Mouse (Mus musculus) heart, embryonic 10.5 days (tissue): ENCODE data around the gene Hoxc10. TPM values are rescaled to one million over a fixed set of nuclear protein-coding genes. Genes with fewer than 3 reads are reported as not detected.

Source experiments
- DNase-seq: peaks from one replicate; pipeline ENCODE4 v3.0.0-alpha.2; 2017; ENCODE audit warnings: low spot score
- H3K27ac ChIP-seq: fragments of 300-500 bp; sonication (generic); 2 replicates; pipeline ENCODE4 v1.5.1; 2016; ENCODE audit warnings: mild to moderate bottlenecking
- H3K27me3 ChIP-seq: fragments of 300-500 bp; sonication (generic); 2 replicates; pipeline ENCODE4 v1.6.1; 2016; ENCODE audit warnings: mild to moderate bottlenecking; ENCODE audit not compliant: poor library complexity, insufficient read depth, severe bottlenecking
- H3K36me3 ChIP-seq: fragments of 300-500 bp; sonication (generic); 2 replicates; pipeline ENCODE4 v1.6.1; 2016; ENCODE audit warnings: mild to moderate bottlenecking, moderate library complexity
- H3K4me1 ChIP-seq: fragments of 300-500 bp; sonication (generic); 2 replicates; pipeline ENCODE4 v1.6.1; 2016; ENCODE audit warnings: mild to moderate bottlenecking
- H3K4me3 ChIP-seq: fragments of 300-500 bp; sonication (generic); 2 replicates; pipeline ENCODE4 v1.5.1; 2016; ENCODE audit warnings: mild to moderate bottlenecking, moderate library complexity
- H3K9me3 ChIP-seq: fragments of 300-500 bp; sonication (generic); 2 replicates; pipeline ENCODE4 v1.6.1; 2016; ENCODE audit warnings: mild to moderate bottlenecking, moderate library complexity
- WGBS: fragments of 180-500 bp; shearing (Covaris S2); methylation state at CpG from one replicate; pipeline ENCODE4 v1.1.7; 2016; 5-methylcytosine and 5-hydroxymethylcytosine counted together
- polyA plus RNA-seq: library from polyadenylated mRNA; unstranded; fragments of >200 nt; fragmentation: Nextera tagmentation; extraction: Ambion mirVana; gene quantifications from 2 replicates; pipeline ENCODE4 v1.2.1, GENCODE M21; 2016

The Hoxc10 gene
- polyA plus RNA-seq, 1 experiment from 2014 or later: 0.62 TPM

DNA sequence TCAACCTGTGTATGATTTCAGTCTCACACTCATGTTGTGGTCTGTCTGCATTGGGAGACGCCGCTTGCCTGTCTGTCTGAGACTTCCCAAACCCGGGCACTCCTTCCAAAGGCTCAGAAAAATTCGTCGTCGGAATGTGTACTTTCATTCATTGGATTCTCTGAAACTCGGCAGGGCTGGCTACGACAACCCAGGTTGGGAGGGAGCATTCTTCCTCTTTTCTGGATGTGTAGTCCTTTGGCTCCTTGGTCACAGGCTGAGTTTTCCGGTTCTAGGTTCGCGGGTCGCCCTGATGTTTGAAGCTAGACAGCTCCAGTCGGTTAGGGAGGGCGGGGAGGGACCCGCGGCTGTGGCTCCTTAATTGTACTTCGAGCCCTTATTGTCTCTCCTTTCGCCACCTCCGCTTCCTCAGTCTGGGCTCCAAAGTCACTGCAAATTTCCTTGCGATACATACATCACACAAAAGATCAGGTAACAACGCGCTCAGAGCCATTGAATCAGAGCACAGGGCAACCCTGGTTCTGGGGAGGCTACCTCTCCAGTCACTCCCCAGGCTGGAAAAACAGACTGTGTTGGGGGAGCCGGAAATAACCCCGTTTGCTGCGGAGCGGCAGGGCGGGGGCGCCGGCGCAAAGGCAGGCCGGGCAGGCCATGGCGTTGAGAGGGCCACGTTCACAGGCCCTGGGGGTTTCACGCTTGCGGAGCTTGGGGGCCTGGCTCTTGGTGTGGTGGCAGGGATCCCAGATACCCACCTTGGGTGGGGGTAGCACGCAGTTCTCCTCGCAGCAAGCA lies 10.2 kb downstream of the Hoxc10 start:
- Histone ChIP-seq H3K27me3 (peaks cover 100% of the 10 kb centered on the region), H3K27ac (no peak overlapping the region), H3K9me3 (no peaks in the 10 kb centered on the region), H3K4me1 (peaks cover 12% of the 10 kb centered on the region), H3K36me3 (no peaks in the 10 kb centered on the region), H3K4me3 (peak overlapping the region; percentile 41)
- DNase-seq: no peak
- WGBS: 1% methylated on average over 37 of the region's 37 CpGs

DNA sequence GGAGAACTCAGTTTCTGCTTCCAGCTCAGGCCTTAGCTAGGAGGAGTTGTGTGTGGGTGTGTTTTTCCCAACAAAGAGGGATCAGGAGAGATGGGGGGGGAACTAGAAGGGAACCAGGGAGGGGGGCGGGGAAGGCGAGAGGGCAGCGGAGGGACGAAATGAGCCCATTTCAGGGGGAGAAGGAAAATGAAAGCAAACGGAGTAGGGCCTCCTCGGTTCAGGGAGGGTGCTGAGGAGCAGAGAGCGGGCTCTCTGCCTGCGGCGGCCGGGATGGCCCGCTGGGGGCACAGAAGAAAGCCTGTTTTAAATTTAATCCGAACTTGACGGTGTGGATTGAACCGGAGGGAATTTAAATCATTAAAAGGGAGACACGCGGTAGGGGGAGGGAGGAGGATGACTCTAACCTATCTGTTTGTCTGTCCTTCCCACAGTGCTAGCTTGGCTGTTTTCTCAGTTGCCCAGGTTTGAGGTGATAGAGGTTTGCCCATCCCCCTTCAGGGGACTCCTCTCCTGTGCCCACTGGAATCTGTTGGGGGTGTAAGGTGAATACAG lies 10.9 kb downstream of the Hoxc10 start:
- Histone ChIP-seq H3K4me3 (peak overlapping the region; percentile 41), H3K27ac (no peak overlapping the region), H3K27me3 (peaks cover 100% of the 10 kb centered on the region), H3K4me1 (peaks cover 16% of the 10 kb centered on the region), H3K9me3 (no peaks in the 10 kb centered on the region), H3K36me3 (no peaks in the 10 kb centered on the region)
- DNase-seq: no peak
- WGBS: under 1% methylated on average over 16 of the region's 16 CpGs

DNA sequence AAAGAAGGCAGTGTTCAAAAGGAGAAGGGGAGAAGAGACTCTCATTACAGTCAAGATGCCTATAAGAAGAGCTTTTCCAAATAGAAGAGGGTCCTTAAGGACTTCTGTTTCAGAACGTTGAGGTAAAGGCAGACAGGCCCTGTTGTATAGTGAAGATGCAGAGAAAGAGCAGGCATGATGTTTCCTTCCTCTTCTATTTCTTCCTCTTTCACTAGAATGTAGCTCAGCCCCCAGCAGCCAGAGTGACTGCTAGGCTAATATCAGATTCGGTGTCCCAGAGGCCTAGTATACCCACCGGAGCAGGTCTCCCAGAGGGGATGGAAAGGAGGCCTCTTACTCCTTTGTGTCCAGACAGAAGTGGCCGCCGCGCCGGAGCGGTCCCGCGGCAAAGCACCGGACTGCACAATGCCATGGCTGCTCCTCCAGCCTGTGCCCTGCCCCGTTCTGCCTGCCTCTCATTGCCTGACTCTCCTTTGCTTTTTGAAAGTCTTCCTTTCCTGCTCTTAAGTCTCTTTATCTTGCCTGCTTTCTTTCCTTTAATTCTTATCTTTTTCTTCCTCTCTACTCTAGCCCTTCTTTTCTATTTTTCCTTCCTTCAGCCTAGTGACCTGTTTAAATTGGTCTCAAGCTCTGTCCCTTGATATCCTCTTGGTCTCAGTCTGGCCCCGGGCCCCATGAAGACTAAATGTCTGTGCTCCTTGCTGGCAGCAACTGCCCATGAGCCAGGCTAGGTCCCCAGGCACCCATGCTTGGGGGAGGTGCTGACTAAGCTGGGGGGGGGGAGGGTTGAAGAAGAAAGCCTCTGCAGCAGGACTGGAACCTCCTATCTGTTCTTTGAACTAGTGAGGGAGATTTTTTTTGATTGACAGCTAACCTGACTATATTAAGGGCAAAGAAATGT lies 12.3 kb downstream of the Hoxc10 start:
- peaks cover 100% of the 10 kb centered on the region for H3K27me3 ChIP-seq
- H3K4me3 ChIP-seq: no peak overlapping the region
- 0% methylated on average over 13 of the region's 13 CpGs for WGBS
- H3K36me3 ChIP-seq: no peaks in the 10 kb centered on the region
- DNase-seq: no peak
- H3K9me3 ChIP-seq: no peaks in the 10 kb centered on the region
- H3K4me1 ChIP-seq: peaks cover 16% of the 10 kb centered on the region
- no peak overlapping the region for H3K27ac ChIP-seq

DNA sequence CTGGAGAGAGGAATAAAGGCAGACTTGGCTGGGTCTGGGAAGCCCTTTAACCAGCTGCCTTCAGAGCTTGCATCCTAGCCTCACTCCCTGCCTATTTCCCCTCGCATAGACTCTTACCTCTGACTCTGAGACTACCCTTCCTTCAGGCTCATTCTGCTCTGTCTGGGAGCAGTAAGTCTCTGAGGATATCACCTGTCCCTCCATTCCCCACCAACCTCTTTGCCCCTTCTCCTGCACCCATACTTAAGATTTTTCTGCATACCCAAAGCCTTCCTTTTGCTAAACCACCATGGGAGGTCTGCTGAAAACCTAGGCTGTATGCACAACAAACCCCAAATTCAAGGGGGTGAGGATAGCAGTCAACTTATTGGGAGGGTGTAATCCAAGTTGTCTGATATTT lies 13.3 kb downstream of the Hoxc10 start:
- DNase-seq: no peak
- WGBS: 10% methylated on average over 1 of the region's 1 CpGs
- H3K27me3 ChIP-seq: peaks cover 100% of the 10 kb centered on the region
- no peak overlapping the region for H3K4me3 ChIP-seq
- peaks cover 16% of the 10 kb centered on the region for H3K4me1 ChIP-seq
- no peaks in the 10 kb centered on the region for H3K9me3 ChIP-seq
- no peak overlapping the region for H3K27ac ChIP-seq
- no peaks in the 10 kb centered on the region for H3K36me3 ChIP-seq

DNA sequence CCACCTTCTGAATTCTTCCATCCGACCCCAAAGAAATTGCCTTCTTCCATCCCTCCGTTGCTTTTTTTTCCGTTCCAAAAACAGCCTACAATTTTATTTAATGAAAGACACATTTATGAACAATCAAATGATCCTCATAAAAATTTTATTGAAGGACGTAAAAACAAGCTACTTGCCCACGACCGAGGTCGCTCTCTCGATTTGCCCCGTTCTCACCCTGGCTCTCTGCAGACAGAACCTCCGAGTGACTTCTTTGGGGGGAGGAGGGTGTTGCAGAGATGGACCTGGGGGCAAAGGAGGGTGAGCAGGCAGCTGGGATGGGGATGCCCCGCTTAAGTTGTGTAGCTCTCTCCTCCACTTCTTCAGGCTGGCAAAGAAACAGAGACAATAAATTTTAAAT lies 13.8 kb downstream of the Hoxc10 start:
- WGBS: 3% methylated on average over 11 of the region's 11 CpGs
- H3K4me3 ChIP-seq: no peak overlapping the region
- peaks cover 16% of the 10 kb centered on the region for H3K4me1 ChIP-seq

DNA sequence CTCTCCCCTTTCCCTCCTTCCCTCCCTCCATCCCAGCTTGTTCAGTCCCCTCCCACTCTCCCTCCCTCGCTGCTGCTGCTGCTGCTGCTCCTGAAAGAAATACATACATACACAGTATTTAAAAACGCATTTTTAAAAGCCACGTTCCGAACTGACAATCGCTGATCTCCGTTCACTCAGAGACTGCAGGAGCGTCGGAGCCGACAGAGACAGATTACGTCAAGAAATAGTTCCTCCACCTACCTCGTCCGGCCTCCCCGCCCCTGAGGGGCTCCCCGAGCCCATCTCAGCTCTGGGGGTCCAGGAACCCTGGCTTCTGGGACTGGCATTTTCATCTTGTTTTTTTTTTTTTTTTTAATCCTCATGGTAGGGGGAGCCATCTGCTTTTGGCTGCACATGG lies 14.3 kb downstream of the Hoxc10 start:
- DNase-seq: no peak
- Histone ChIP-seq H3K9me3 (no peaks in the 10 kb centered on the region), H3K27ac (no peak overlapping the region), H3K27me3 (peaks cover 100% of the 10 kb centered on the region), H3K4me3 (peak overlapping the region; percentile 51; the same call in 1 of the 2 replicates), H3K4me1 (peaks cover 16% of the 10 kb centered on the region), H3K36me3 (no peaks in the 10 kb centered on the region)
- WGBS: 0% methylated on average over 14 of the region's 14 CpGs

More for the DNA sequence above, 13.8 kb downstream of the Hoxc10 start:
- Histone ChIP-seq H3K27ac (no peak overlapping the region), H3K9me3 (no peaks in the 10 kb centered on the region), H3K36me3 (no peaks in the 10 kb centered on the region), H3K27me3 (peaks cover 100% of the 10 kb centered on the region)
- DNase-seq: no peak

DNA sequence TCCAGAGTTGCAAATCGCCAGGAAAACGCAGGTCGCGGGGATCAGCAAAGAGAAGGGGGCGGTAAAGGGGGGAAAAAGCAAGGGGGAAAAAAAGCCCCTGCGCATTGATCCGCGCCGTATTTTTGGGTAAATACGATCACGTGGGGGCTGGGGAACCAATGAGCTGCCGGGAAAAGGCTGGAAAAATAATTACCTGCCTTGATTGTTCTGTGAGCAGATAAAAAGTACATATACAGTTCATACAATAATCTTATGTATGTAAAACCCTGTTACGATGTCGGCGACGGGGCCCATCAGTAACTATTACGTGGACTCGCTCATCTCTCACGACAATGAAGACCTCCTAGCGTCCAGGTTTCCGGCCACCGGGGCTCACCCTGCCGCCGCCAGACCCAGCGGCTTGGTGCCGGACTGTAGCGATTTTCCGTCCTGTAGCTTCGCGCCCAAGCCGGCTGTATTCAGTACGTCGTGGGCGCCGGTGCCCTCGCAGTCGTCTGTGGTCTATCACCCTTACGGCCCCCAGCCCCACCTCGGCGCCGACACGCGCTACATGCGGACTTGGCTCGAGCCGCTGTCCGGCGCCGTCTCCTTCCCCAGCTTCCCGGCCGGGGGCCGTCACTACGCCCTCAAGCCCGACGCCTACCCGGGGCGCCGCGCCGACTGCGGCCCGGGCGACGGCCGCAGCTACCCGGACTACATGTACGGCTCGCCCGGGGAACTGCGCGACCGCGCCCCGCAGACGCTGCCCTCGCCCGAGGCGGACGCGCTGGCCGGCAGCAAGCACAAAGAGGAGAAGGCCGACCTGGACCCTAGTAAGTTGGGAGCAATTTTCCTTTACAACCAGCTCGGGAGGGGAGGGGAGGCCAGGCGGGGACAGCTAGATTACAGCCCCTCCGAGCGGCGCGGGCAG lies 15.0 kb downstream of the Hoxc10 start:
- Histone ChIP-seq H3K9me3 (no peaks in the 10 kb centered on the region), H3K4me1 (peaks cover 16% of the 10 kb centered on the region), H3K36me3 (no peaks in the 10 kb centered on the region), H3K27me3 (peaks cover 100% of the 10 kb centered on the region), H3K4me3 (peak overlapping the region; percentile 51), H3K27ac (no peak overlapping the region)
- WGBS: under 1% methylated on average over 88 of the region's 88 CpGs
- DNase-seq: no peak

DNA sequence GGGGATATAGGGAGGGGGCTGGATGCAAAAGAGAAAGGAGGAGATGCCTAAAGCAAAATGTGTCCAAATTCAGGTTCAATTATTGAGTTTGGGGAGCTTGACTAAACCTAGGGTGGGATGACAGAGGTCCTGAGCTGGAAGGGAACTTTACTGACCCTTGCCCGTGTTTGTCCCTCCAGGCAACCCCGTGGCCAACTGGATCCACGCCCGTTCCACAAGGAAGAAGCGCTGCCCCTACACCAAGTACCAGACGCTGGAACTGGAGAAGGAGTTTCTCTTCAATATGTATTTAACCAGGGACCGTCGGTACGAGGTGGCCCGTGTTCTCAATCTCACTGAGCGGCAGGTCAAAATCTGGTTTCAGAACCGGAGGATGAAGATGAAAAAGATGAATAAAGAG lies 17.1 kb downstream of the Hoxc10 start:
- peaks cover 100% of the 10 kb centered on the region for H3K27me3 ChIP-seq
- no peaks in the 10 kb centered on the region for H3K36me3 ChIP-seq
- WGBS: 1% methylated on average over 12 of the region's 12 CpGs
- no peak overlapping the region for H3K4me3 ChIP-seq
- no peak for DNase-seq
- no peaks in the 10 kb centered on the region for H3K9me3 ChIP-seq
- no peak overlapping the region for H3K27ac ChIP-seq
- peaks cover 7% of the 10 kb centered on the region for H3K4me1 ChIP-seq

DNA sequence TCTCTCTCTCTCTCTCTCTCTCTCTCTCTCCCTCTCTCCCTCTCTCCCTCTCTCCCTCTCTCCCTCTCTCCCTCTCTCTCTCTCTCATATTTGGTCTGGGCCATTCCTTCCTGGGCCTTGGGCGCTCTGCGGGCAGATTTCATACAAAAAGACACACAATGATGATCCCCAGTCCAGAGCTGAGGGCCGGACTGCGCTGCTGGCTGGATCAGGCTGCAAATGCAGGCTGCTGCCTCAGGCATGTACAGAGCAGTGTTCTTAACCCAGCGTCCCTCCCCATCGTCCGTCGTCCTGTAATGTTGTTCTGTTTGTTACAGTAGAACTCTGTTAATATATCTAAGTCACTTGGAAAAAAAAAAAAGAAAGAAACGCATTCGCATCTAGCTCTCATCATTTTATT lies 17.9 kb downstream of the Hoxc10 start:
- H3K27me3 ChIP-seq: peaks cover 100% of the 10 kb centered on the region
- DNase-seq: no peak
- H3K27ac ChIP-seq: no peak overlapping the region
- 1% methylated on average over 10 of the region's 10 CpGs for WGBS
- no peaks in the 10 kb centered on the region for H3K9me3 ChIP-seq
- H3K4me1 ChIP-seq: peaks cover 7% of the 10 kb centered on the region
- no peak overlapping the region for H3K4me3 ChIP-seq
- no peaks in the 10 kb centered on the region for H3K36me3 ChIP-seq

DNA sequence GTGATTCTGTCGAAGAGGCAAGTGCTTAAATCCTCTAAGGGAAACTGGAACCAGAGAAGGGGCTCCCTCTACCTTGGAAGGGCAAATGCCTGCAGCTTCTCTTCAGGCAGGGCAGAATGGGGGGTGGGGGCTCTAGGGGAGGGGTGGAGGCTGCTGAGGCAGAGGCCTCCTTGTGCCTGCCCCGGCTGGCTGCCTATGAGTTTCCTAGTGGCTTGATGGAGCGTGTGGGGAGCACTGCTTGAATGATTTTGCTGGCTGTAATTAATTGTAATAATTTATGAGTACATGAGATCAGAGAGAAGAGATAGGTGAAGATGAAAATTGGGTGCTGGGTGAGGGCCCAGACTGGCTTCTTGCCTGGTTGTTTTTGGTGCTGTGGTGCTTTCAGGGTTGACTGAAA lies 18.3 kb downstream of the Hoxc10 start:
- DNase-seq: no peak
- H3K27ac ChIP-seq: no peak overlapping the region
- no peak overlapping the region for H3K4me3 ChIP-seq
- H3K4me1 ChIP-seq: peaks cover 7% of the 10 kb centered on the region
- H3K27me3 ChIP-seq: peaks cover 100% of the 10 kb centered on the region
- H3K9me3 ChIP-seq: no peaks in the 10 kb centered on the region
- WGBS: 1% methylated on average over 3 of the region's 3 CpGs
- H3K36me3 ChIP-seq: no peaks in the 10 kb centered on the region

DNA sequence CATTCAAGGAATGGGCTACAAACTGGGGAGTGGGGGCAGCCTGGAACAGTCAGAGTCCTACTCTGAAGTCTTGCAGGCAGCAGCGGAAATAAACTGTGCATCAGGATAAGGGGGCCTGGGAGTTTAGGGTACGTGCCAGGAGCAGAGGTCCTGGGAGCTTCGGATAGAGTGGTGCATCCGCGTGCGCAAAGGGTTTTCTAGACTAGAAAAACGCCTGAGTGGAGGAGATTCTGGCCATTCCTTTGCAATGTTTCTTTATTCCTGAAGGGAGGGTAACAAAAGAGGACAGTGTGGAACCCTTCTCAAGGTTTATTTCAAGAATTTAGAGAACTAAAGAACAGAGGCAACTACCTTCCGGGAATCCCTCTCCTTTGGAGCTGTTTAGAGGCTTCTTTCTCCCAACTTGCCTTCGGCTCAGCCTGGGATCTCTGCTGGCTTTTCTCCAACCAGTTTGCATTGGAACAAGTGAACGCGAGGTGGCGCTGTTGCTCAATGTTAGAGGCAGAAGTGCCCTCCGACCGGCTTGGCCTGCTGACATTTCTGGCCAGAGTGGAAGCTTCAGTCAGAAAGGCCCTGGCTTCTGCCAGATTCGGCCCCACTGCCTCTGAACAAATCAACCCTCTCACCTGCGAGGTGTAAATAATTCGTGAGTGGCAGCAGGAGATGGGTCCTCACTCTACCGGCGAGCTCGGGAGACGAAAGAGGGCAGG lies 20.7 kb downstream of the Hoxc10 start:
- peaks cover 9% of the 10 kb centered on the region; the same call in 1 of the 2 replicates for H3K4me1 ChIP-seq
- H3K4me3 ChIP-seq: no peak overlapping the region
- peak; percentile 94 for DNase-seq
- WGBS: 3% methylated on average over 21 of the region's 21 CpGs
- H3K27ac ChIP-seq: no peak overlapping the region
- H3K9me3 ChIP-seq: no peaks in the 10 kb centered on the region
- H3K27me3 ChIP-seq: peaks cover 100% of the 10 kb centered on the region
- H3K36me3 ChIP-seq: no peaks in the 10 kb centered on the region

DNA sequence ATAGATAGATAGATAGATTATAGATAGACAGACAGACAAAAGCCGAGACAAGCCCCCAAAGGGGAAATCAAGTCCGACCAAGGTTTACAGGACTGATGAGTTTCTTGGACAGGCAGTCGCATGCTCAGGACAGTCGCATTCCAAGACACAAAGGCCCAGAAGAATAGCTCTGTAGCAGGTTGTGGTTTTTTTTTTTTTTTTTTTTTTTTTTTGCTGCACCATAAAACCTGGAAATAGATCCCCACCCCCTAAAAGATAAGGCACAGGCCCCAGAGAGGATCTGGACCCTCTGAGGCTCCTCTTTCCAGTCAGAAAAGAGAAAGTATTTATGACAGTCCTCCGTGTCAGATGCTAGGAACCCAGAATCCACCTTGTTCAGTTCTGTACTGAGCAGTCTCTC lies 21.5 kb downstream of the Hoxc10 start:
- DNase-seq: no peak
- 17% methylated on average over 5 of the region's 5 CpGs for WGBS

More for the DNA sequence above, 21.5 kb downstream of the Hoxc10 start:
- H3K4me3 ChIP-seq: no peak overlapping the region
- H3K36me3 ChIP-seq: no peaks in the 10 kb centered on the region
- H3K4me1 ChIP-seq: peaks cover 9% of the 10 kb centered on the region; the same call in 1 of the 2 replicates
- H3K27me3 ChIP-seq: peaks cover 100% of the 10 kb centered on the region
- H3K27ac ChIP-seq: no peak overlapping the region
- no peaks in the 10 kb centered on the region for H3K9me3 ChIP-seq
